Mouse (Mus musculus): ENCODE data around the gene Naa50.

Gene Naa50

DNA sequence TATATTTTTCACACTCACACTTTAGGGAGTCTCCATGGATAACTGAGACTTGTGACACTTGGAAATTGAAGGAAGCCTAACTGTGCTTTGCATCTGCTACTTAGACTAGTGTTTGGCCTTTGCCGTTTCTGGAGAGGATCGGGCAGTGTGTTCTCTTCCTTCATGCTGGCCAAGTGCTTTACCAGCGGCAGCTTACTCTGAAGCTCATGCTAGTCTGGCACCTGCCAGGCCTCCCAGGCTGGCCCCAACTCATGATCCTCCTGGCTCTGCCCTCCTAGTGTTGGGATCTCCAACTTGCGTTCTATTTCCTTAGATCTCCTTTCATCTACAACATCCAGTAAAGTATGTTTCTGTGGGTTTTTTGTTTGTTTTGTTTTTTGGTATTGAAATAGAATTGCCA is 60.5 kb downstream of the Naa50 start:
- no peak for DNase-seq (ENCODE audit: low spot score)

- DNase-seq (ENCODE audit: low spot score), result no peak
These were observed 64.7 kb downstream of the Naa50 start for GRCm38 (mm10) chr16:44204331-44204730.

- no peak for DNase-seq (ENCODE audit: low spot score)
These were observed 66.3 kb downstream of the Naa50 start for GRCm38 (mm10) chr16:44205973-44206372.

DNA sequence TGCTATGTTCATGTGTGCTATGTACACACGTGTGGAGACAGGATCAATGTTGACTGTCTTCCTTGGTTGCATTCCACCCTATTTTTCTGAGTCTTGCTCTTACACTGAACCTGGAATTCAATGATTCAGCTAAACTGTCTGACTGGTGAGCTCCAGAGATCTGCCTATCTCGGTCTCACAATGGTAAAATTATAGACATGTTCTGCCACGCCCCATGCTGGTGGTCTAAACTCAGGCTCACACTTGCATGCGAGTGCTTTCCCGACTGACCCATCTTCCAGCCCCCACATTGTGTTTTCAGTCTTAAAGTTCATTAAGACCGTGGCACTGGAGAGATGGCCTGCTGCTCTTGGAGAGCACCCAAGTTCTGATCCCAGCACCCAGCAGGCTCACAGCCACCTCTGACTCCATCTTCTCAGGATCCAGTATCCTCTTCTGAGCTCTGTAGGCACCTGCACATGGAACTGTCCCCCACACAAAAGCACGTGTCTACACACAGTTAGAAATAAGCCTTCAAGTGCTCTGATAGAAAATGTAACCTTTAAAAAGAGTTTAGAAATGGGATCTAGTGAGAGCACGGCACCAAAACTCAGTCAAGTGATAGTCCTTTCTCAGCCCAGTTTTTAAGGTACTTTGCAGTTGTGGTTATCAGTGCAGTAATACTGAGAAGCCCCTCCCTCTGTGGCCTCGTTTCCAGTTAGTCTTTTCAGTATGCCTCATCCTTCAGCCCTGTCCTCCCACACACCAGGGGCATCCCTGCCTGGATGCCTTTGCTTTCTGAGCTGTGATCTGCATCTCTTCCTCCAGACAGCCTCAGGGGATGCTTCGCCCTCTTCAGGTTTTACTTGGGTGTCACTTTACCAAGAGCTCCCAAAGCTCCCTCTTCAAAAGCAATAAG is 70.8 kb downstream of the Naa50 start:
- DNase-seq (ENCODE audit: low spot score), result no peak

DNA sequence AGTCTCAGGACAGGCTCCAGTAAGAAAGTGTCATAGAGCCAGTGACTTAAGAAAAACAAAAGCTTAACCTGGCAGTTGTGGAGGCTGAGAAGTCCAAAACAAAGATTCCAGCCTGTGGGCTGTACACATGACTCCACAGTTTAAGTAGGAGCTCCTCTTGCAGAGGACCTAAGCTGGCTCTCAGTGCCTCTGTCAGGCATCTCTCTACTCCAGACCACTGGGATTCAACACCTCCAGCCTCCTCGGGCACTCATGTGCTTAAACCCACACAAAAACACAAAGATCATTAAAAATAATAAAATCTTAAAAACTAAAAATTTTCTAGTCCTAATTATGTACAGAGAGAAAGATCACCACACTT is 71.4 kb downstream of the Naa50 start:
- DNase-seq (ENCODE audit: low spot score), result no peak

GRCm38 (mm10) chr16:44212703-44213102 is 73.1 kb downstream of the Naa50 start:
- no peak for DNase-seq (ENCODE audit: low spot score)
